Mouse (Mus musculus): ENCODE results near the gene Epha1. TPM values are rescaled to one million over a fixed set of nuclear protein-coding genes. Genes with fewer than 3 reads are reported as not detected.
A peak's percentile ranks its signal among the peaks of the same experiment; 100 is the strongest.

Epha1 gene
- polyA plus RNA-seq, 1 experiment from 2014 or later = 0.14 TPM

GRCm38 (mm10) chr6:42377280-42377679, 4.2 kb upstream of the Epha1 start:
- 55% methylated on average over 5 of the region's 5 CpGs for WGBS
- Histone ChIP-seq H3K9ac (replicated peaks; ENCODE audit: low read length) (no peak overlapping the region), H3K9me3 (ENCODE audit: control insufficient read depth, low read length) (no peaks in the 10 kb centered on the region), H3K4me2 (ENCODE audit: low read length) (no peak overlapping the region), H3K4me3 (replicated peaks; ENCODE audit: low read depth, low read length) (no peak overlapping the region), H3K4me1 (ENCODE audit: control insufficient read depth, insufficient read depth, low read length) (peaks cover 13% of the 10 kb centered on the region), H3K36me3 (ENCODE audit: control insufficient read depth, insufficient read depth, low read length) (no peaks in the 10 kb centered on the region), H3K27ac (replicated peaks; ENCODE audit: low read depth, low read length) (no peak overlapping the region), H3K27me3 (ENCODE audit: control insufficient read depth, insufficient read depth, low read length) (no peaks in the 10 kb centered on the region)
- ATAC-seq (ENCODE audit: low FRiP score, low TSS enrichment) (no peak), DNase-seq (no peak)

- DNase-seq (no peak), ATAC-seq (ENCODE audit: low FRiP score, low TSS enrichment) (no peak)
- Histone ChIP-seq H3K4me2 (ENCODE audit: low read length) (no peak overlapping the region), H3K4me3 (replicated peaks; ENCODE audit: low read depth, low read length) (no peak overlapping the region), H3K9ac (replicated peaks; ENCODE audit: low read length) (no peak overlapping the region), H3K27me3 (ENCODE audit: control insufficient read depth, insufficient read depth, low read length) (no peaks in the 10 kb centered on the region), H3K9me3 (ENCODE audit: control insufficient read depth, low read length) (no peaks in the 10 kb centered on the region), H3K4me1 (ENCODE audit: control insufficient read depth, insufficient read depth, low read length) (peaks cover 13% of the 10 kb centered on the region), H3K27ac (replicated peaks; ENCODE audit: low read depth, low read length) (no peak overlapping the region), H3K36me3 (ENCODE audit: control insufficient read depth, insufficient read depth, low read length) (no peaks in the 10 kb centered on the region)
- WGBS = 64% methylated on average over 6 of the region's 6 CpGs
Observed at GRCm38 (mm10) chr6:42376504-42377019, 3.5 kb upstream of the Epha1 start.

- peaks cover 13% of the 10 kb centered on the region for H3K4me1 ChIP-seq (ENCODE audit: control insufficient read depth, insufficient read depth, low read length)
- DNase-seq (no peak), ATAC-seq (ENCODE audit: low FRiP score, low TSS enrichment) (no peak)
- H3K4me3 ChIP-seq (replicated peaks; ENCODE audit: low read depth, low read length) = no peak overlapping the region
- no peaks in the 10 kb centered on the region for H3K36me3 ChIP-seq (ENCODE audit: control insufficient read depth, insufficient read depth, low read length)
- no peak overlapping the region for H3K4me2 ChIP-seq (ENCODE audit: low read length)
- no peak overlapping the region for H3K9ac ChIP-seq (replicated peaks; ENCODE audit: low read length)
- no peaks in the 10 kb centered on the region for H3K9me3 ChIP-seq (ENCODE audit: control insufficient read depth, low read length)
- H3K27me3 ChIP-seq (ENCODE audit: control insufficient read depth, insufficient read depth, low read length) = 0 out of 2 replicates have a peak, but pooled peaks cover 1% of the 10 kb centered on the region
- H3K27ac ChIP-seq (replicated peaks; ENCODE audit: low read depth, low read length) = no peak overlapping the region
- WGBS = 33% methylated on average over 4 of the region's 4 CpGs
Observed at GRCm38 (mm10) chr6:42376016-42376415, 2.9 kb upstream of the Epha1 start.

- ATAC-seq (ENCODE audit: low FRiP score, low TSS enrichment) = no peak
- H3K9me3 ChIP-seq (ENCODE audit: control insufficient read depth, low read length) = no peaks in the 10 kb centered on the region
- no peak overlapping the region for H3K4me2 ChIP-seq (ENCODE audit: low read length)
- 88% methylated on average over 2 of the region's 2 CpGs for WGBS
- no peak overlapping the region for H3K9ac ChIP-seq (replicated peaks; ENCODE audit: low read length)
- 0 out of 2 replicates have a peak, but pooled peaks cover 5% of the 10 kb centered on the region for H3K27me3 ChIP-seq (ENCODE audit: control insufficient read depth, insufficient read depth, low read length)
- H3K4me3 ChIP-seq (replicated peaks; ENCODE audit: low read depth, low read length) = no peak overlapping the region
- no peak for DNase-seq
- peaks cover 13% of the 10 kb centered on the region for H3K4me1 ChIP-seq (ENCODE audit: control insufficient read depth, insufficient read depth, low read length)
- no peaks in the 10 kb centered on the region for H3K36me3 ChIP-seq (ENCODE audit: control insufficient read depth, insufficient read depth, low read length)
- H3K27ac ChIP-seq (replicated peaks; ENCODE audit: low read depth, low read length) = no peak overlapping the region
Observed at GRCm38 (mm10) chr6:42375131-42375530, 2.1 kb upstream of the Epha1 start.

GRCm38 (mm10) chr6:42374701-42375100, 1.6 kb upstream of the Epha1 start:
- Histone ChIP-seq H3K4me1 (ENCODE audit: control insufficient read depth, insufficient read depth, low read length) (peaks cover 13% of the 10 kb centered on the region), H3K9me3 (ENCODE audit: control insufficient read depth, low read length) (no peaks in the 10 kb centered on the region), H3K27me3 (ENCODE audit: control insufficient read depth, insufficient read depth, low read length) (0 out of 2 replicates have a peak, but pooled peaks cover 5% of the 10 kb centered on the region), H3K27ac (replicated peaks; ENCODE audit: low read depth, low read length) (no peak overlapping the region), H3K36me3 (ENCODE audit: control insufficient read depth, insufficient read depth, low read length) (no peaks in the 10 kb centered on the region), H3K9ac (replicated peaks; ENCODE audit: low read length) (no peak overlapping the region), H3K4me3 (replicated peaks; ENCODE audit: low read depth, low read length) (no peak overlapping the region), H3K4me2 (ENCODE audit: low read length) (no peak overlapping the region)
- ATAC-seq (ENCODE audit: low FRiP score, low TSS enrichment) (no peak), DNase-seq (no peak)
- WGBS = 77% methylated on average over 4 of the region's 4 CpGs

- H3K4me2 ChIP-seq (ENCODE audit: low read length) = peak overlapping the region; percentile 86
- H3K4me3 ChIP-seq (replicated peaks; ENCODE audit: low read depth, low read length) = peak overlapping the region; percentile 41; the same call in 1 of the 2 replicates
- 0 out of 2 replicates have a peak, but pooled peaks have one; percentile 1 for ATAC-seq (ENCODE audit: low FRiP score, low TSS enrichment)
Observed at GRCm38 (mm10) chr6:42373669-42374430, 782 bp upstream of the Epha1 start.

GRCm38 (mm10) chr6:42372421-42372815, 650 bp downstream of the Epha1 start:
- Histone ChIP-seq H3K4me2 (ENCODE audit: low read length) (peak overlapping the region; percentile 86), H3K36me3 (ENCODE audit: control insufficient read depth, insufficient read depth, low read length) (no peaks in the 10 kb centered on the region), H3K27ac (replicated peaks; ENCODE audit: low read depth, low read length) (no peak overlapping the region), H3K4me3 (replicated peaks; ENCODE audit: low read depth, low read length) (no peak overlapping the region; the same call in 1 of the 2 replicates), H3K9me3 (ENCODE audit: control insufficient read depth, low read length) (no peaks in the 10 kb centered on the region), H3K9ac (replicated peaks; ENCODE audit: low read length) (no peak overlapping the region), H3K27me3 (ENCODE audit: control insufficient read depth, insufficient read depth, low read length) (0 out of 2 replicates have a peak, but pooled peaks cover 5% of the 10 kb centered on the region), H3K4me1 (ENCODE audit: control insufficient read depth, insufficient read depth, low read length) (peaks cover 13% of the 10 kb centered on the region)
- DNase-seq (no peak), ATAC-seq (ENCODE audit: low FRiP score, low TSS enrichment) (no peak)
- WGBS = 17% methylated on average over 9 of the region's 9 CpGs

More at GRCm38 (mm10) chr6:42373669-42374430, 782 bp upstream of the Epha1 start:
- no peaks in the 10 kb centered on the region for H3K9me3 ChIP-seq (ENCODE audit: control insufficient read depth, low read length)
- no peak overlapping the region for H3K9ac ChIP-seq (replicated peaks; ENCODE audit: low read length)
- 40% methylated on average over 7 of the region's 7 CpGs for WGBS
- H3K27me3 ChIP-seq (ENCODE audit: control insufficient read depth, insufficient read depth, low read length) = 0 out of 2 replicates have a peak, but pooled peaks cover 5% of the 10 kb centered on the region
- no peak for DNase-seq
- H3K36me3 ChIP-seq (ENCODE audit: control insufficient read depth, insufficient read depth, low read length) = no peaks in the 10 kb centered on the region
- peaks cover 13% of the 10 kb centered on the region for H3K4me1 ChIP-seq (ENCODE audit: control insufficient read depth, insufficient read depth, low read length)
- no peak overlapping the region for H3K27ac ChIP-seq (replicated peaks; ENCODE audit: low read depth, low read length)

- Histone ChIP-seq H3K9me3 (ENCODE audit: control insufficient read depth, low read length) (no peaks in the 10 kb centered on the region), H3K4me1 (ENCODE audit: control insufficient read depth, insufficient read depth, low read length) (peaks cover 13% of the 10 kb centered on the region), H3K36me3 (ENCODE audit: control insufficient read depth, insufficient read depth, low read length) (no peaks in the 10 kb centered on the region), H3K9ac (replicated peaks; ENCODE audit: low read length) (no peak overlapping the region), H3K4me3 (replicated peaks; ENCODE audit: low read depth, low read length) (no peak overlapping the region), H3K27ac (replicated peaks; ENCODE audit: low read depth, low read length) (no peak overlapping the region), H3K4me2 (ENCODE audit: low read length) (no peak overlapping the region), H3K27me3 (ENCODE audit: control insufficient read depth, insufficient read depth, low read length) (0 out of 2 replicates have a peak, but pooled peaks cover 5% of the 10 kb centered on the region)
- no peak for DNase-seq
- WGBS = 8% methylated on average over 3 of the region's 3 CpGs
- ATAC-seq (ENCODE audit: low FRiP score, low TSS enrichment) = no peak
Observed at GRCm38 (mm10) chr6:42372001-42372400, 1.1 kb downstream of the Epha1 start.

Data from midbrain, embryonic 14.5 days (tissue).